Mouse (Mus musculus): ENCODE measurements at regions not wholly inside any gene's neighbourhood (a gene's known extent, or its start where the extent isn't known, plus 50 kb on each side); places are given as distances from the start of the nearest gene placed in this dataset.
"Not testable (repeated sequence)": the region's sequence is repeated elsewhere in the genome, so short reads cannot be mapped to it uniquely, and the experiment has no call there.

DNA sequence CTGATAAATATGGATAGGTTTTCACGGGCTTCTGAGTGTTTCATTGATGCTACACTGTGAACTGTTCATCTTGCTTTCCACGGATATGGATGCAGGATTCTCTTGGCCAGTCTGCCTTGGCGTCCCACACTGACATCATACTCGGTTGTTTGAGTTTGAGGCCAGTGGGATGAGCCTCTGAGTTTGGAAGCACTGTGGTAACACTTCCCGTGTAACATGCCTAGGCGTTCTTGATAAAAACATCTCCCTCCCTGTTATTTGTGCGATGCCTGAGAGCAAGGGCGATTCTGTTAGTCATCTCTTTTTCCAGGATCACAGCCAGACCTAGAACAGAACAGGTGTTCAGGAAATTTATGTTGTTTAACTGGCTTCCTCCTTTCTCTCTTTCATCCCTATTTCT is 482.5 kb upstream of the Id2 start:
- DNase-seq: no peak

DNA sequence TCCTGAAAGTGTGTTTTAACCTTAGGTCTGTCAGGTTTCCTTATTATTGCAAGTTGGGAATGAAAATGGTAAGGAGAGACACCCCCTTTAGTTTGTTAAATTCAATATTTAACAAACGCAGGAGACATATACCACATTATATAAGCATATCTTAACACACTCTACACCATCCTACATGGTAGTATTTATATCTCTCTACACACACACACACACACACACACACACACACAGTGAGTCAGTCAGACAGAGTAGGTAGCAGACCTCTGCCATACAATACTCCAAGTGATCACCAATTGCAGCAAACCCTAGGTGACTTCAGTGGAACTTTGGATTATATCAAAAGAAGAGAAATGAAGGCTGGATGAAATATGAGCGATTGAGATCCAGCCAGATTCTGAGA is 468.2 kb upstream of the Id2 start:
- DNase-seq: no peak

DNA sequence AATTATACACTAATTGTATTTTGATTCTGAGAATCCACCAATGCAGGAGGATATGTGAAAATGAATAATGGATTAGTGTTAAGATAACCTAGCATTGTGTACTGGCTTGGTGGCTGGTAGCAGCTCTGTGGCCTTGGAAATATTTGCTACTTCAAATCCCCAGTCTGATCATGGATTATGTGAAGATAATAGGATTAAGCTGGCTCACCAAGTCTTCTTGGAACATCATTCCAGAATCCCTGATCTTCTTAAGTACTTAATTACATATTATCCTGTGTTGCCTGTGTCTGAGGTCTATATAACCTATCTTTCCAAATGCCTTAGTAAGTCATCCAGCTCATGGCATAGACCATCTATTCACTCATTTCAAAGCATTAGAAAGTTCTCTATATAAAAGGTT is 462.7 kb upstream of the Id2 start:
- DNase-seq: no peak

DNA sequence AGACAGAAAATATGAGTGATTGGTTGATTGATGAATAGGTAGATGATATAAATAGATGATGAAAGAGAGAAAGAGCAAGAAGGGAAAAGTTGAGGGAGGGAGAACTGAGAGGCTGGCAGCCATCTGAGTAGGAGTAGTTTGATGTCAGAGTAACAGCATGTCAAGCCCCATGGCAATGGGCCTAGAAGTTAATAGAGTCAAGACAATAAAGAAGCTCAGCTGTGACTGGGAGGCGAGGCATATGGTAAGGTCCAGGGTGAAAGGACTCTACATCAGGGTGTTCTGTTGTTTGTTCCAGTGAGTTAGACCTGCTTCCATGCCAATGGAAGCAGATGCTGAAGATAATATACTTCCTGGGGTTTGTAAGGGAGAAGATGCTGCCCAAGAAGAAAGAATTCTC is 456.7 kb upstream of the Id2 start:
- DNase-seq: no peak

DNA sequence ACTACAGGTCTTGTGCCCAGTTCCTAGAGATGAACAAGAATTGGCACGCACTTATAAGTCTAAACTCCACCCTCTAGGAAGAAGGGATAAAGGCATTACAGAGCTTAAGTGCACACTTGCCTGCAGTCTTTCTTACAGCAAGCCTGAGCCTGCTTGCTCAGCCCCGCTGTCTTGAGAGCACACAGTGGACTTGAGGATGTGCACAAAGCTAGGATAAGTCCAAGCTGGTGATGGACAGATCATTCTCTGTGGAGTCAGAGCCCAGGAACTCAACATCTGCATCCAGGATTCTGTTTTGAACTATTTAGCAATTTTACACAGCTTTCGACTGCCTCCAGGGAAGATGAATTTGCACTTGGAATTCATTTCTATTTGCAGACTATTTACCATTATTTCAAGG is 452.8 kb upstream of the Id2 start:
- DNase-seq: peak; percentile 89

DNA sequence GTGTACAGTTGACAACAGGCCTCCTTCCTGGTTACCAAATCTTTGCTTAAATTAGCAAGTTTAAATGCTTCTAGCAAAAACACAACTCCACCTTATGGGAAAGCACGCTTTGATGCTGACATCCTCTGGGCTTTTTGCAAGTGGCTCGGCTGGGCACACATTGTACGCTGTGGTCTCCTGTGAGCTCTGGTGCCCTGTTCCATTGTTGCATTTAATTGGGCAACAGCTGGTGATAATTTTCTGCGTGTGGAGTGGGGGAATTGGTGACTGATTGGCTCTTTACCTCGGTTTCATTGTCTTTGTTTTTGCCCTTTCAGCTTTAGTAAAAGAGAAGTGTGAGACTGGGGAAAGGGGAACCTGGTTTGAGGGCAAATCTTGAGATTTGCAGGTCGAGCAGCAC is 447.3 kb upstream of the Id2 start:
- DNase-seq: no peak

DNA sequence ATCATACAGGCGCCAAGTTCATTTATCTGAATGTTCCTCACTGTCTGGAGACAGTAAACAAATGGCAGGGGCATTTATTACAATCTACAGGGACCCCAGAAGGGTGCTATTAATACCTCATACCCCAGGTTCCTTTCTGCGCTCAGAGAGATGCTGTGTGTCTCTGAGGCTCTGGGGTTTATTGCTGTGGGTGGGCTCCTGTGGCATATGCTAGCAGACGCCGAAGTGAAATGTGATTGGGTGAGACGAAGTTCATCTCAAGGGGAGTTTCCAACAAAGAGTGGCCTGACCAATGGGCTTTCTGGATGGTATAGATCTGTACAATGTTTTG is 437.6 kb upstream of the Id2 start:
- DNase-seq: peak; percentile 35

DNA sequence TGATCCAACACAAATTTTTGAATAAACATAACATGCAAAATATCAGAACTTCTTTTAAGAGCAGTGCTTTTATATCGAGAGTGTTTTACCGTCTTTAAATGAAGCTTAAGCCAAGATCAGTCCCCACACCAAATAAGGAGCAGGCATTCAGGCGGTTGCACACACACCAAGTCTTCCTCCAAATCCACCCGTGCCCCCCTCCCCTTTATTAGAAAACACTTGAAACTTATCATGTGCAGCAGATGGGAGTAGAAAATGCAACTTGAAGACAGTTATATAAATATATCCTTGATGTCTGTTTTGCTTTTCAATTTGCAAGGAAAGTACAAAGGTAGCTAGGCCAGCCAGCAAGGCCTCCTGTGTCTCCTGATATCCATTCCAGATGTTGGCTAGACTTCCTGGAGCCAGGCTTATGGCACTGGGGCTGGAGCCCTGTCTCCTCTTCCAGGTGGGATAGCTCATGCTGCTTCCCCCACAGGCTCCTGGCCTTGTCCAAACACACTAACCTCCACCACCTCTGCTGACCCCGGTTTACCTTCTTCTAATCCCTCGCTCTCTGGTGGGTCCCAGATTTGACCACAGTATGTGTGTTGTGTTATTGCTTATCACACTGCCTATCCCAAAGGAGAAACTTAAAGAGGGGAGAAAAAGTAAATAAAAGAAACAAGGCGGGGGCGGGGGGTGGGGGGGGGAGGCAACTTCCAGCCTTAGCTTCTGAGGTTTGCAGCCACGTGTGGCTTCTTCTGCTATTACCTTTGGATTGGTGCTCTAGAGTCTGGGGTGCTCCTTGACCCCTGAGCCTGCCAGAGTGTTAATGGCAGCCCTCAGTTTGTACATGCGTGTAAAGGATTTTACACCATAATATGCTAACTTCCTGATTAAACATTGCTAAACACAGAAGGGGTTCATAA is 437.0 kb upstream of the Id2 start:
- peak; percentile 96 for DNase-seq

DNA sequence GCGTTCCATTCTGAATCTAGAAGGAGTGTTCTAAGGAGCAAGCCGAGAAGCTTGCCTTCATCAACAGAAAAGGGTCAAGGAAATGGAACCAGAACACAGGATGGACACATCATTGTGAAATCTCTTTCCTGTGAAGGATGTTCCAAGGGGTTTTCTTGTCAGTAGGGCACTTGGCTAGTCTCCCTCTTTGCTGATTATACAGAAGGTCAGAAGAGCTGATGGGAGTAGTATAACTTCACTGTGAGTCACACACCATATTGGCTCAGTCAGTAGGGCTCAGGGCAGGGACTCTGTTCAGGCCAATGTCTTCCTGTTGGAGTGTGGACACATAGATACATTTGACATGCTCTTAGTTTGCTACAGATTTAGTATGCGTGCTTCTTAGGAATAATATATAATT is 433.5 kb upstream of the Id2 start:
- DNase-seq: peak; percentile 79

DNA sequence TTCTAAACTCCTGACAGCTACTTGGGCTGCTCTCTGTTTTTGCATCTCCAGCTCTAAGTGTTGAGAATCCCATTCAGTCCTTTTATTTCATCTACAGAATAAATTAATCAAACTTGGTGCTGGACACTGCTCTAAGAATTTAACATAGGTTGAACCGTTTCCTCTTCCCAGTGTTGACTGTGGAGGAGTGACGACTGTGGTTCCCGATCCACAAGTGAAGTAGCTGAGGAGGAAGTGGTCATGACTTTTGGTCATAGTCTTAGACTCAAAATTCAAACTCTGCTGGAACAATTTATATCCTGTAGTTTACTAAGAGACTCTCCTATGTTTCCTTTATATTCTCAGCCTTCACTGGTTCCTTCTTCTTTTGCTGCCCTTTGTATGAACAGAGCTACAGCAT is 432.6 kb upstream of the Id2 start:
- peak; percentile 30 for DNase-seq

DNA sequence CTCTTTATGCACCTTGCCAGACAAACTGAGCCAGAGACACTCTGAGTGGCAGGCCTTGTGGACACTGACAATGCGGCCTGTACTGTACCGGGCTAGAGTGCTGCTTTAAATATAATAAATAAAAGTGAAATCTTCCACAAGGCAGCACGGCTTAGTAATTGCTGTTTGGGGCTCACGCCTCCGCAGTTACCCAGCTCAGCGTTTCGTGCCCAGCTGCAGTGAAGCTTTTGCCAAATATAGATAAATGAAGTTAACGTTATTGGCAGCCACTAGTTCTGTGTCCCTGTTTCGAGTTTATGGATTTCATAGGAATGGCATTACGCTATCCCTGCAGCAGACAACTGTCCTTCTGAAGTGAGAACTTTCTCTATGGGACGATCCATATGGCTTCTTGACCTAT is 429.7 kb upstream of the Id2 start:
- DNase-seq: peak; percentile 52

DNA sequence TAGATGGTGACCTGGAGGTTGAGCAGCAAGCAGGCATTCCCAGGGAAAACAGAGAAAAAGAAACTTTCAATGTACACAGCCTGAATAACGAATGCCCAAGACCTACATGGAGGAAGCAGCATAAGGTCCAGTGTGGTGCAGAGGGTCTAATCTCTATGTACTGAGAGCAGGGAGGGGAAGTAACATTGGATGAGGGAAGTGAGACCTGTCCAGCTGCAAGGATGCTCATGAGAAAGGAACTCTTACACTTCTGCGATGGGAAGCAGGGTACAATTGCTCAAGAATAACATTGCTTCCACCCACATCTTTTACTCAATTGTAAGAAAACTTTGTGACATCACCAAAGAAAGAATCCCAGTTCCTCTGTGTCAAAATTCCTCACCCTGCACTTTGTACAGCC is 419.8 kb upstream of the Id2 start:
- DNase-seq: peak; percentile 88

DNA sequence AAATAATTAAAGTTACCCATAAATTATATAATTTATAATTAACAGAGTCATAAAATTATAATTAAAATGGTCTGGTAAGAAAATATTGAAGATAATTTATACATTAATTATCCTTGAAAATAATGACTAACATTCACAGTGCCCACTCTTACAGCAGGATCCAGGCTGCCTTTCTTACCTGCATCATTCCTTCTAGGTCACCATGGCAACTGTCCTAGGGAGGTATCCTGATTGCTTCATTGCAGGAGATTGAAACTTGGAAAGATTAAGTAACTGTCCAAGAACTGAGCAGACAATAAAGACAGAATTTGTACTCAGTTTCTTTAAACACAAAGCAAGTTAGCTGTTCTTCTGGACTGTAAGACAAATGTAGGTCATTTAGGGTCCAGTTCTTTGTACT is 416.7 kb upstream of the Id2 start:
- DNase-seq: peak; percentile 14

DNA sequence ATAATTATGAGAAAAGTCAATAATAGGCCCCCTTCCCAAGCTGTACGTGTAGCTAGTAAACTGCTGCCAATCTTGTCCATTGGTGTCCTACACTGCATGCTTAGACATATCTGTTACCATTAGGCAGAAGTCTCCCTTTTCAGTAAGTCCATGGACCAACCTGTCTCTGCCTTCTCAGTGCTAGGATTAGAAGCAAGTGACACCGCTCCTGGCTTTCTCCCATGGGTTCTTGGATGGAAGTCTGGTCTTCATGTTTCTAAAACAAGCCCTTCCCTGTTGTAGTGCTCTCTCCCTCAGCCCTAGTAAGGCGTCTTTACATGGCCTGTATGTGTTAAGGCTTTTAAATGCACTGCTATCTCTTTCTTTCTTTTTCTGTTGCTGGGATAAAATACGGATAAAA is 412.7 kb upstream of the Id2 start:
- DNase-seq: peak; percentile 63

DNA sequence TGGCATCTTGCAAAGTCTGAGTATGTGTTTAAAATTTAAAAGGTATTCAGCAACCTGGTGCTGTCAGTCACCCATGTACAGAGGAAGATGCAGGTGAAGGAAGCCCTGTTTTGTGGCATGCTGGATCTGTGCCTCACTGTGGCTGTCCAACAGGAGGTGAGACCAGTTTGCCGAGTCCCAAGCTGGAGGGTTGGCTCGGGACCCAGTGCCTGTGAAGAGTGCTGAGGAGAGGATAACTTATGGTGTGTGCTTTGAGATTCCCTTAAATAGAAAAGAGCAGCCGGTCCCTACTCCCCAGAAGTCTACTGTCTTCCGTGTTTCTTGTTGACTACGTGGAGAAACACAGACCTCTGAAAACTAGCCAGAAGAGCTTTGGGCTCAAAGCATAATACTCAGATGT is 396.3 kb upstream of the Id2 start:
- DNase-seq: peak; percentile 82

DNA sequence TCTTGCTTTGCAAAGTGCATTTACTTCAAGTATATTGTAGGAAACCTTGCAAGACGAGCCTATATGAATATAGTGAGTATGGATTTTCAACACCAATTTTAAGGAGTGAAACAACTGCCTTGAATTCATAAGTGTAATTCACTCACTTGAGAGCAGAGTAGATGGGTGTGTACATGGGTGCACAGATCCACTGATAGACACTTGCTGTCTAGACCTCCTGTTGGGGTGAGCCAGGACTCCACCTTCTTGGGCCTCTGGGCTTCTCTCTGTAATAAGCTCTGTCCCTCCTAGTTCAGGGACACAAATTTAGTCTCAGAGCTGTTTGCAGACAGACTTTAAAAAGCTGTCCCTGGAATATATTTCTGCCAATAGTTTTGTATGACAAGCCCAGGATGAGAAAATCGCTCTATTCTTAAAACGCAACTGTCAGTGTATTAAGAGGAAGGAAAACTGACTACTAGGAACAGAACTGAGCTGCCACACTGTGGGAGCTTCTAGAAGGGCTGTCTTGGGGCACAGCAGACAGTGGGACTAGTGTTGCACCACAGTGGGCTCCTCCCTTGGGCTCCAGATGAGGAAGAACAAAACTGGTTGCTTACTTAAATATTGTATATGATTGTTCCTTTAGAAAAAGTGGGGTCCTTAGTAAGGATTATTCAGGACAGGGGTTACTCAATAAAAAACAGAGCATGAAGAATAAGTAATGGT is 395.7 kb upstream of the Id2 start:
- DNase-seq: peak; percentile 12

DNA sequence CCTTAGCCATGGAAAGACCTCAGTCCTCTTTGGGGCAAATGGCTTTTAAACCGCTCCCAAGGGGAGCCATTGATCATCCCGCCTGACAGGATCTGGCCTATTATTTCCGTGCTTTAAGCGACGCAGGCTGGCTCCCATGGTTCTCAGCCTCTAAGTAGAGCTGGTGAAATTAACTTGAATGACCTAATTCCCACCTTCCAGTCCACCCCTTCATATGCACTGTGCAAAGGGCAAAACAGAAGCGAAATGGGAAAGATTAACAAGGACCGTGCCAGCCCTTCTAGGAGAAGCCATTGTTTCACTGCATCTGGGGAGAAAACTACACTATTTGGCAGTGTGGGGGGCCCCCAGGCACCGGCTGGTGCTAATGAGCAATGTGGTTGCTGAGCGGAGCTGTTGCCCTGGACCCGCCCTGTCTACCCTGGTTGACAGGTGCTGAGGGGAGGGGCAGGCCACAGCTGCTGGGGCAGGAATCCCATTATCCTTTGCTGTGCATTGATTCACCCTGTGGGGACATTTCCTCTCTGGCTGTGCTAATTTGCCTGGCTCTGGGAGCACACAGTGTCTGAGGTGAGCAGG is 378.3 kb upstream of the Id2 start:
- peak; percentile 82 for DNase-seq

DNA sequence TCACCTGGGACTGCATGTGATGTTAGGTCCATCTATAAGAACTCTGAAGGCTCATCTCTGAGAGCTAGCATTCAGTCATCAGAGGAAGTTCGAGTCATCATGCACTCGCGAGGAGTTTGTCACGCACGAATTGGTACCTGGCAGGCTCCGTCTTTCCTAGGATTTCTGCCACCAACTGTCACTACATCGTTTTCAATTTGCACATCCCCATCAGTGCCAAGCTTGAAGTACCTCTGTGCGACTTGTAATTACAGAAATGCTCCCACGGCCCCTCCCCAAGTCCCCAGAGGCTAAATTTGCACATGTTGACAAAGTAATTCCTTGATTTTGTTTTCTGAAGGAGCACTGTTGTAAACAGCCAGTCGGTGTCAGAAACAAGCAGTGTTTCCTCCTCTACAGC is 372.2 kb upstream of the Id2 start:
- DNase-seq: no peak

DNA sequence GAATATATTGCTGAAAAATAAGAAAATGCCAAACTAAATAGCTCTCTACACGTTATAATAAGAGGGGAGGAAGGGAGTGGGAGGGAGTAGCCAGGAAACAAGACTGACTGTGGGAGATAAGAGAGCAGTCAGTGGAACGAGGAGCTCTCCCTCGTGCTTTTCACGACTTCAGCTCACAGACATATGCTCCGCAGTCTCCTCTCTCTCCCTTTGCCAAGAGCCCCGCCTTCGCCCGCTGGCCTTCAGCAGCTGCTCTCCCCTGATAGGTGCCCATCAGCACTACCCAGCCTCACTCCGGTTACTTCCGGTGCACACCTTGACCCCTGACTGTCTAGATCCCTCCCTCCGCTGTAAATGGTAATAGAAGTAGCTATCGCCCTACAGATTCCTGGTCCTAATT is 370.8 kb upstream of the Id2 start:
- peak; percentile 88 for DNase-seq

DNA sequence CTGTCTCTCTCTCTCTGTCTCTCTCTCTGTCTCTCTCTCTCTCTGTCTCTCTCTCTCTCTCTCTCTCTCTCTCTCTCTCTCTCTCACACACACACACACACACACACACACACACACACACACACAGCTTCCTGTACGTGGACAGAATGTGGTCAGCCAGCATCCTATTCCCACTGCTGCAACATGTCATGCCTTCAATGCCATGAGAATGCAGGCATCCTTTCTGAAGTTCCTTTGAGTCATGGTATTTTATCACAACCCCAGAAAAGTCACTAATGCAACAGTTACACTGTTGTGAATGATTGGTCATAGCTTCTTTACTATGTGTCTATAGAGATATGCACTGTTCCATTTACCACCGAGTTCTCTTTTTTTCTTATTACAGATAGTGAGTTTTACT is 365.8 kb upstream of the Id2 start:
- not testable (repeated sequence) for DNase-seq

DNA sequence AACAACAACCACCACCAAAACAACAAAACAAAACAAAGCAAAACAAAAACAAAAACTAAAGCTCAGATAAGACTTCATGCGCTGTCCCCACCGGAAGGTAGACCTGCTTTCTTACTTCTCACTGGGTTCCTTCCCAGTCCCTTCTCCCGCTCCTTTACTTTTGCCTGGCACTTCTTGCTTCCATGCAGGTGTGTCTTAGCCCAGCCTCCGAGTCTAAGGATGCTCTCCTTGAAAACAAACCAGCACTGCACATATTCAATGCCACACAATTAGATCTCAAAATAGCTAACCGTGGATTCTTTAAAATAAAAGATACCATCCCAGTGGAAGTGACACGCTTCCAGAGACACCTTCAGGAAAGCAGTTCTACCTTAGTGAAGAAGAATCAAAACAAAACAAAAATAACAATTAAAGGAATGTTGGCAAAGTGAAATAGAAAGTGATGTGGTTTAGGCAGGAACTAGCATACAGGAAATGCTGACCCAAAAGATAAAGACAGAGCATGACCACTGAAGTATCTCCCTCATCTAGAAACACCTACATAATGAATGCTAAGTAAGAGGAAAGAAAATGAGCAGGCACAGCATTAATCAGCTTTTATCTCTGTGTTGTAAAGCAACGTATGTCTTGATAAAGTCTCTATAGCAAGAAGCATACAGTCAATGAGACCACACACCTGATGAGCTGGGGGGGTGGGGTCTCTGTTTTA is 358.5 kb upstream of the Id2 start:
- peak; percentile 66 for DNase-seq

DNA sequence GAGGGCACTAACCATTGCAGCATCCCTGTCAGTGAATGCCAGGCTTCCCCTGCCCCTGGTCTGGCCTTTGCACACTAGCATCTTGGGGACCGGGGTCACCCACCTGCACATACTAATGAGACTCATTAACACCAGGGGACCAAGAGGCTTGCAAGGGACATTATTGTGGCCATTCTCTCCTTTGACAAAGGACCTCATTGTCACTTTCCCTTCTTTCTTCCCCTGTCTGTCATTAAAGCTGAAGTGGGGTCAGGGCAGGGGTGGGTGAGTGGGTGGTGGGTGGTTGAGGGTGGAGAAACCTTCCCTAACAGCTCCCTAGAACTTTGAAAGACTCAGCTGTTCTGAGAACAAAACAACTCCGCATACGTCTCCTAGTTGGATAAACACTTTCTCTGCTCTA is 356.4 kb upstream of the Id2 start:
- DNase-seq: peak; percentile 66

DNA sequence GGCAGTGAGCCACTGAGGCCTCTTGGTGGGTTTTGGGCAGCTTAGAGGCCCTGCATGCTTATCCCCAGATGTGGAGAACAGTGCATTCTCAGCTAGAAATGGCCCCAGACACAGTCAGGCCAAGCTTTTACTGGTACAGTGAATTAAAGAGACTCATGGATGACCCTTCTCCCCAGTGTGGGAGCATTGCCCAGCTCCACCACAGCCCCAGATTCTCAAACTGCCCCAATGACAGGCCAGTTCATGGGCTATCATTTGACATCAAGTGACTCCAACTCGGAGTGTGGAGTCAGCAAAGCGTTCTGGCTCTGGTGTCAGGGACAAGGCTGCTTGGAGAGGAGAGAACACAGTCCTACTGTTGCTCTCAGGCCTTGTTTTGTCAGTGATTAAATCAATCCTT is 354.2 kb upstream of the Id2 start:
- no peak for DNase-seq

DNA sequence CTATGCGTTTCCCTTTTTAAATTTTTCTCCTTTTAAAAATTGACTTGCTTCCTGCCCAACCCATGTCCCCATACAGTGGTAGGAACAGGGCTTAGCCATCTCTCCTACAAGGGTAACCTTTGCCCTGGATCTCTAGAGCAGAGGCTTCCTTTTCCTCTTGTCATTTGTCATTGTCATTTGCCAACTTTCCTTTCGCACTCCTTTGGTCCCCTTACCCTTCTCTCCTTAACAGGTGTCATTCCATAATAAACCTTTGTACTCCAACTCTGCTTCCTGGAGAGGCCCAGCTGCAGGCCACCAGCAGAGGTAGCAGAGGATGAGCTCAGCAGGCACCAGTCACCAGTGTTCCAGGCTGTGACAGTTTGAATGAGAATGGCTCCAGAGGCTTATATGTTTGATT is 347.4 kb upstream of the Id2 start:
- DNase-seq: peak; percentile 67

Data from heart, adult 11 months (tissue).